Mouse (Mus musculus) kidney, embryonic 16.5 days (tissue): Measurements from ENCODE around the gene Mag. TPM values are rescaled to one million over a fixed set of nuclear protein-coding genes. Genes with fewer than 3 reads are reported as not detected.
A peak's percentile ranks its signal among the peaks of the same experiment; 100 is the strongest.
"Not testable (repeated sequence)": the region's sequence is repeated elsewhere in the genome, so short reads cannot be mapped to it uniquely, and the experiment has no call there.

ENCODE experiments used
- ATAC-seq: fragments of 200-750 bp; cut with Nextera tagmentation; 2 replicates; pipeline ENCODE4 v1.8.0; 2017; ENCODE audit warnings: moderate TSS enrichment; ENCODE audit not compliant: low FRiP score, low TSS enrichment
- H3K27ac ChIP-seq: fragments of 300-500 bp; sonication (generic); 2 replicates; pipeline ENCODE4 v1.5.1; 2014; ENCODE audit warnings: low read length
- H3K27me3 ChIP-seq: fragments of 300-500 bp; sonication (generic); 2 replicates; pipeline ENCODE4 v1.6.1; 2014; ENCODE audit warnings: low read length, control low read depth, mixed read lengths; ENCODE audit not compliant: insufficient read depth
- H3K36me3 ChIP-seq: fragments of 300-500 bp; sonication (generic); 2 replicates; pipeline ENCODE4 v1.6.1; 2014; ENCODE audit warnings: low read length, control low read depth, mixed read lengths; ENCODE audit not compliant: insufficient read depth
- H3K4me1 ChIP-seq: fragments of 300-500 bp; sonication (generic); 2 replicates; pipeline ENCODE4 v1.6.1; 2014; ENCODE audit warnings: low read length, control low read depth, mixed read lengths; ENCODE audit not compliant: insufficient read depth
- H3K4me2 ChIP-seq: fragments of 300-500 bp; sonication (generic); replicated peaks from 2 replicates; pipeline ENCODE4 v1.6.1; 2014; ENCODE audit warnings: low read depth, low read length
- H3K4me3 ChIP-seq: fragments of 300-500 bp; sonication (generic); 2 replicates; pipeline ENCODE4 v1.5.1; 2014; ENCODE audit warnings: mild to moderate bottlenecking, low read length
- H3K9ac ChIP-seq: fragments of 300-500 bp; sonication (generic); replicated peaks from 2 replicates; pipeline ENCODE4 v1.6.1; 2014; ENCODE audit warnings: low read length
- H3K9me3 ChIP-seq: fragments of 300-500 bp; sonication (generic); 2 replicates; pipeline ENCODE4 v1.6.1; 2016; ENCODE audit warnings: low read length, control low read depth
- WGBS: fragments of 180-500 bp; shearing (Covaris S2); extraction: QIAGEN DNeasy Blood & Tissue Kit; methylation state at CpG from one replicate; pipeline ENCODE4 v1.1.7; 2014; 5-methylcytosine and 5-hydroxymethylcytosine counted together
- polyA plus RNA-seq: library from polyadenylated mRNA; unstranded; fragments of >200 nt; fragmentation: Nextera tagmentation; extraction: Ambion mirVana; gene quantifications from 2 replicates; pipeline ENCODE4 v1.2.1, GENCODE M21; 2015

The Mag gene
- polyA plus RNA-seq, 1 experiment from 2014 or later = 0.74 TPM

GRCm38 (mm10) chr7:30955584-30956356 lies 41.1 kb upstream of the Mag start:
- Histone ChIP-seq H3K4me1 (peaks cover 22% of the 10 kb centered on the region), H3K36me3 (peaks cover 43% of the 10 kb centered on the region), H3K4me2 (peak overlapping the region; percentile 84), H3K9me3 (no peaks in the 10 kb centered on the region), H3K27me3 (no peaks in the 10 kb centered on the region), H3K9ac (peak overlapping the region; percentile 93), H3K4me3 (peak overlapping the region; percentile 74), H3K27ac (peak overlapping the region; percentile 98)
- WGBS = under 1% methylated on average over 57 of the region's 64 CpGs
- peak; percentile 87 for ATAC-seq

- Histone ChIP-seq H3K4me3 (peak overlapping the region; percentile 74), H3K27me3 (no peaks in the 10 kb centered on the region), H3K4me2 (peak overlapping the region; percentile 84), H3K9me3 (no peaks in the 10 kb centered on the region), H3K9ac (peak overlapping the region; percentile 93; the same call in 1 of the 2 replicates), H3K36me3 (peaks cover 50% of the 10 kb centered on the region), H3K27ac (no peak overlapping the region), H3K4me1 (peaks cover 22% of the 10 kb centered on the region)
- no peak for ATAC-seq
- WGBS = 82% methylated on average over 12 of the region's 12 CpGs
Observed at GRCm38 (mm10) chr7:30954971-30955520, 40.4 kb upstream of the Mag start.

- WGBS = 90% methylated on average over 3 of the region's 3 CpGs
- Histone ChIP-seq H3K27me3 (no peaks in the 10 kb centered on the region), H3K4me2 (no peak overlapping the region)
Observed at GRCm38 (mm10) chr7:30954036-30954435, 39.4 kb upstream of the Mag start.

GRCm38 (mm10) chr7:30953459-30953858 lies 38.8 kb upstream of the Mag start:
- H3K9me3 ChIP-seq = no peaks in the 10 kb centered on the region
- H3K9ac ChIP-seq = no peak overlapping the region
- WGBS = 79% methylated on average over 6 of the region's 6 CpGs
- no peak overlapping the region for H3K4me2 ChIP-seq
- H3K27ac ChIP-seq = no peak overlapping the region
- peaks cover 52% of the 10 kb centered on the region for H3K36me3 ChIP-seq
- ATAC-seq = no peak
- H3K4me1 ChIP-seq = peaks cover 18% of the 10 kb centered on the region
- H3K4me3 ChIP-seq = no peak overlapping the region
- no peaks in the 10 kb centered on the region for H3K27me3 ChIP-seq

More at GRCm38 (mm10) chr7:30954036-30954435, 39.4 kb upstream of the Mag start:
- Histone ChIP-seq H3K27ac (no peak overlapping the region), H3K9me3 (no peaks in the 10 kb centered on the region), H3K36me3 (peaks cover 54% of the 10 kb centered on the region), H3K4me1 (peaks cover 22% of the 10 kb centered on the region), H3K4me3 (no peak overlapping the region), H3K9ac (no peak overlapping the region)
- ATAC-seq = no peak

GRCm38 (mm10) chr7:30952441-30953265 lies 38.0 kb upstream of the Mag start:
- H3K27ac ChIP-seq = no peak overlapping the region
- H3K27me3 ChIP-seq = no peaks in the 10 kb centered on the region
- H3K36me3 ChIP-seq = peaks cover 50% of the 10 kb centered on the region
- no peak overlapping the region for H3K9ac ChIP-seq
- 94% methylated on average over 16 of the region's 16 CpGs for WGBS
- H3K4me2 ChIP-seq = no peak overlapping the region
- ATAC-seq = no peak
- H3K4me1 ChIP-seq = peaks cover 10% of the 10 kb centered on the region
- no peak overlapping the region for H3K4me3 ChIP-seq
- H3K9me3 ChIP-seq = no peaks in the 10 kb centered on the region

GRCm38 (mm10) chr7:30949902-30950301 lies 35.2 kb upstream of the Mag start:
- not testable (repeated sequence) for H3K9ac ChIP-seq, H3K9me3 ChIP-seq, H3K27me3 ChIP-seq, H3K4me1 ChIP-seq, ATAC-seq, H3K27ac ChIP-seq, H3K4me3 ChIP-seq, H3K4me2 ChIP-seq
- peaks cover 55% of the 10 kb centered on the region for H3K36me3 ChIP-seq
- WGBS = 79% methylated on average over 3 of the region's 3 CpGs

GRCm38 (mm10) chr7:30945876-30946275 lies 31.2 kb upstream of the Mag start:
- Histone ChIP-seq H3K9ac (no peak overlapping the region), H3K27me3 (no peaks in the 10 kb centered on the region), H3K27ac (no peak overlapping the region), H3K9me3 (no peaks in the 10 kb centered on the region), H3K4me2 (no peak overlapping the region), H3K4me3 (no peak overlapping the region), H3K4me1 (no peaks in the 10 kb centered on the region), H3K36me3 (peaks cover 26% of the 10 kb centered on the region)
- 94% methylated on average over 7 of the region's 7 CpGs for WGBS
- ATAC-seq = no peak

GRCm38 (mm10) chr7:30945466-30945865 lies 30.8 kb upstream of the Mag start:
- 87% methylated on average over 7 of the region's 7 CpGs for WGBS
- not testable (repeated sequence) for H3K4me3 ChIP-seq, H3K27ac ChIP-seq, H3K9ac ChIP-seq, ATAC-seq, H3K27me3 ChIP-seq, H3K9me3 ChIP-seq, H3K4me1 ChIP-seq, H3K4me2 ChIP-seq
- H3K36me3 ChIP-seq = peaks cover 22% of the 10 kb centered on the region

- H3K9me3 ChIP-seq, H3K4me1 ChIP-seq, ATAC-seq, H3K4me3 ChIP-seq, H3K27ac ChIP-seq, H3K4me2 ChIP-seq, H3K9ac ChIP-seq, H3K27me3 ChIP-seq: not testable (repeated sequence)
- 67% methylated on average over 2 of the region's 2 CpGs for WGBS
- H3K36me3 ChIP-seq = peaks cover 15% of the 10 kb centered on the region
Observed at GRCm38 (mm10) chr7:30944706-30945105, 30.0 kb upstream of the Mag start.
